Mouse (Mus musculus) small intestine, adult 2 months (tissue): Measurements from ENCODE around the gene Ddb1. TPM values are rescaled to one million over a fixed set of nuclear protein-coding genes. Genes with fewer than 3 reads are reported as not detected.

Source experiments
- H3K27ac ChIP-seq: fragments of 200-500 bp; 2 replicates; pipeline ENCODE4 v1.5.1; 2012; ENCODE audit warnings: low read depth, low read length, control low read depth, inconsistent platforms; ENCODE audit not compliant: insufficient read depth
- H3K27me3 ChIP-seq: fragments of 200-500 bp; 2 replicates; pipeline ENCODE4 v1.6.1; 2012; ENCODE audit warnings: mild to moderate bottlenecking, moderate library complexity, low read length, inconsistent platforms; ENCODE audit not compliant: control insufficient read depth, insufficient read depth
- H3K36me3 ChIP-seq: fragments of 200-500 bp; 2 replicates; pipeline ENCODE4 v1.6.1; 2012; ENCODE audit warnings: mild to moderate bottlenecking, low read length, control low read depth, inconsistent platforms; ENCODE audit not compliant: control insufficient read depth, insufficient read depth
- H3K4me1 ChIP-seq: fragments of 200-500 bp; 2 replicates; pipeline ENCODE4 v1.6.1; 2012; ENCODE audit warnings: low read length, inconsistent platforms, mixed read lengths; ENCODE audit not compliant: control insufficient read depth, insufficient read depth, insufficient read length
- H3K4me3 ChIP-seq: fragments of 200-500 bp; 2 replicates; pipeline ENCODE4 v1.5.1; 2012; ENCODE audit warnings: low read depth, mild to moderate bottlenecking, control low read depth, inconsistent platforms, low read length, moderate library complexity
- CTCF ChIP-seq: fragments of 200-500 bp; IDR thresholded peaks from 2 replicates; pipeline ENCODE4 v1.5.1; 2012; ENCODE audit warnings: low read depth, mild to moderate bottlenecking, control low read depth, inconsistent platforms, low read length, moderate library complexity, mixed read lengths; ENCODE audit not compliant: insufficient replicate concordance, insufficient read length; ENCODE audit errors: extremely low read depth
- POLR2A ChIP-seq: fragments of 200-500 bp; IDR thresholded peaks from 2 replicates; pipeline ENCODE4 v1.6.1; 2012; ENCODE audit warnings: low read depth, mild to moderate bottlenecking, control low read depth, inconsistent platforms, low read length, moderate library complexity
- WGBS: fragments of 180-500 bp; shearing (Covaris S2); methylation state at CpG from one replicate; pipeline ENCODE4 v1.1.7; 2018; 5-methylcytosine and 5-hydroxymethylcytosine counted together
- polyA plus RNA-seq: library from polyadenylated mRNA; depleted of rRNA; stranded (reverse); fragments of >200 nt; gene quantifications from 2 replicates; pipeline ENCODE4 v1.2.3, GENCODE M21; 2012

The Ddb1 gene
- polyA plus RNA-seq, 1 experiment: 57.2 TPM

- Histone ChIP-seq H3K27me3 (no peaks in the 10 kb centered on the region), H3K36me3 (no peaks in the 10 kb centered on the region), H3K4me1 (peaks cover 31% of the 10 kb centered on the region; the same call in 1 of the 2 replicates), H3K4me3 (no peak overlapping the region), H3K27ac (no peak overlapping the region)
- WGBS: 89% methylated on average over 5 of the region's 5 CpGs
- no peak for TF ChIP-seq CTCF
- no peak for TF ChIP-seq POLR2A
These were observed 56.2 kb downstream of the Ddb1 start for GRCm38 (mm10) chr19:10661373-10661772.

GRCm38 (mm10) chr19:10661919-10662318 is 56.8 kb downstream of the Ddb1 start:
- Histone ChIP-seq H3K36me3 (no peaks in the 10 kb centered on the region), H3K27me3 (no peaks in the 10 kb centered on the region), H3K4me1 (peaks cover 27% of the 10 kb centered on the region; the same call in 1 of the 2 replicates), H3K4me3 (no peak overlapping the region), H3K27ac (no peak overlapping the region)
- TF ChIP-seq POLR2A: no peak
- no peak for TF ChIP-seq CTCF
- 87% methylated on average over 2 of the region's 2 CpGs for WGBS

GRCm38 (mm10) chr19:10662665-10663064 is 57.5 kb downstream of the Ddb1 start:
- Histone ChIP-seq H3K36me3 (no peaks in the 10 kb centered on the region), H3K27me3 (no peaks in the 10 kb centered on the region), H3K27ac (0 out of 2 replicates have a peak overlapping the region, but pooled peaks have one; percentile 13), H3K4me3 (no peak overlapping the region), H3K4me1 (peaks cover 23% of the 10 kb centered on the region; the same call in 1 of the 2 replicates)
- 16% methylated on average over 3 of the region's 3 CpGs for WGBS
- TF ChIP-seq CTCF: no peak
- no peak for TF ChIP-seq POLR2A

DNA sequence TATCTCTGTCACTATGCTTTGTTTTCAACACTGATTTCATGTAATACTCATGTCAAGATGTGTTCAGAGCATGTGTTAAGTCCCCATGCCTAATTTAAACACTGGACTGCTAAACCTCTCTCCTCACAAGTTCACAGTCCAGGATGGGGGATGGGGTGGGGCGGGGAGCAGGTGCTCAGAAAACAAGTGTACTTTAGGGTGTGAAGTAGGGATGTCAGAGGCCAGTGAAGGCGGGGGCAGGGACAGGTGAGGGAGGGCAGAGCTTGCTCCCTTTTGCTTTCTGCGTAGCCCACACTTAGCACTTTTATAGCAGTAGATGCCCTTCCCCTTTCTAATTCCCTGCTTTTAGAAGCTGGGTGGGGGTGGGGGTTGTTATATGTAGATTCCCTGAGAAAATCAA is 60.0 kb downstream of the Ddb1 start:
- no peak overlapping the region for H3K4me3 ChIP-seq
- WGBS: 20% methylated on average over 3 of the region's 3 CpGs
- H3K4me1 ChIP-seq: peaks cover 7% of the 10 kb centered on the region; the same call in 1 of the 2 replicates
- no peak overlapping the region for H3K27ac ChIP-seq
- TF ChIP-seq POLR2A (no peak), CTCF (no peak)
- no peaks in the 10 kb centered on the region for H3K27me3 ChIP-seq
- H3K36me3 ChIP-seq: no peaks in the 10 kb centered on the region

GRCm38 (mm10) chr19:10665499-10665898 is 60.4 kb downstream of the Ddb1 start:
- WGBS: 3% methylated on average over 2 of the region's 2 CpGs
- Histone ChIP-seq H3K27me3 (no peaks in the 10 kb centered on the region), H3K27ac (no peak overlapping the region), H3K4me1 (peaks cover 7% of the 10 kb centered on the region; the same call in 1 of the 2 replicates), H3K36me3 (no peaks in the 10 kb centered on the region), H3K4me3 (no peak overlapping the region)
- TF ChIP-seq POLR2A (no peak), CTCF (peak; percentile 90; the same call in 1 of the 2 replicates)

DNA sequence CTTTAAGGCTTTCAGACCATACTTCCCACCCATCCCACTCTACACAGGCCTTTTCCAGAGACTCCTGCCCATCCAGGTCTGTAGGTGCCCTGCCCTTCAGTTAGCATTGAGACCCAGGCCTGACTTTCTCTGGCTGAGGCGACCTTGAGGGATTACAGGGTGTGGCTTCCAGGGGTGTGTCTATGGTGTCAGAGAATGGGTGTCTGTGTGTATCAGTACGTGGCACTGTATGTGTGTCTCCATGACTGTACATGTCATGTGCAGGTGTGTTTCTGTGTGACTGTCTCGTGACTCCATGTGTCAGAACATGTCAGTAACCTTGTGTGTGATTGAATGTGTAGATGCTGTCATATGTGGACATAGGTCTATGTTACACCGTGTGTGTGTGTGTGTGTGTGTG is 66.2 kb downstream of the Ddb1 start:
- H3K27ac ChIP-seq: no peak overlapping the region
- no peak for TF ChIP-seq POLR2A
- no peak for TF ChIP-seq CTCF

GRCm38 (mm10) chr19:10671854-10672417 is 66.8 kb downstream of the Ddb1 start:
- no peak overlapping the region for H3K27ac ChIP-seq
- 46% methylated on average over 9 of the region's 9 CpGs for WGBS
- no peak overlapping the region for H3K4me3 ChIP-seq
- H3K27me3 ChIP-seq: no peaks in the 10 kb centered on the region
- no peaks in the 10 kb centered on the region for H3K36me3 ChIP-seq
- TF ChIP-seq POLR2A (no peak), CTCF (no peak)
- H3K4me1 ChIP-seq: peaks cover 10% of the 10 kb centered on the region; the same call in 1 of the 2 replicates

More for the DNA sequence above, 66.2 kb downstream of the Ddb1 start:
- whole genome bisulfite sequencing: 70% methylated on average over 4 of the region's 4 CpGs
- no peaks in the 10 kb centered on the region for H3K36me3 ChIP-seq
- H3K4me3 ChIP-seq: no peak overlapping the region
- no peaks in the 10 kb centered on the region for H3K27me3 ChIP-seq
- peaks cover 10% of the 10 kb centered on the region; the same call in 1 of the 2 replicates for H3K4me1 ChIP-seq
